Mouse (Mus musculus) liver, embryonic 11.5 days (tissue): ENCODE results near the gene Iqch. TPM values are rescaled to one million over a fixed set of nuclear protein-coding genes. Genes with fewer than 3 reads are reported as not detected.

Source experiments
- ATAC-seq: fragments of 200-750 bp; cut with Nextera tagmentation; replicated peaks from 2 replicates; pipeline ENCODE4 v1.8.0; 2017; ENCODE audit warnings: moderate number of reproducible peaks, mild to moderate bottlenecking, moderate TSS enrichment, moderate library complexity; ENCODE audit not compliant: low FRiP score
- DNase-seq: peaks from one replicate; pipeline ENCODE4 v3.0.0-alpha.2; 2017; ENCODE audit warnings: low spot score
- H3K27ac ChIP-seq: fragments of 300-500 bp; sonication (generic); 2 replicates; pipeline ENCODE4 v1.5.1; 2014; ENCODE audit warnings: mild to moderate bottlenecking, low read depth, low read length, control low read depth
- H3K27me3 ChIP-seq: fragments of 300-500 bp; sonication (generic); replicated peaks from 2 replicates; pipeline ENCODE4 v1.6.1; 2014; ENCODE audit warnings: low read length, mixed read lengths; ENCODE audit not compliant: control insufficient read depth, insufficient read depth
- H3K36me3 ChIP-seq: fragments of 300-500 bp; sonication (generic); 2 replicates; pipeline ENCODE4 v1.6.1; 2014; ENCODE audit warnings: mild to moderate bottlenecking, low read length, moderate library complexity, mixed read lengths; ENCODE audit not compliant: control insufficient read depth, insufficient read depth
- H3K4me1 ChIP-seq: fragments of 300-500 bp; sonication (generic); replicated peaks from 2 replicates; pipeline ENCODE4 v1.6.1; 2014; ENCODE audit warnings: low read length, mixed read lengths; ENCODE audit not compliant: control insufficient read depth, insufficient read depth
- H3K4me2 ChIP-seq: fragments of 300-500 bp; sonication (generic); 2 replicates; pipeline ENCODE4 v1.6.1; 2014; ENCODE audit warnings: mild to moderate bottlenecking, control low read depth, moderate library complexity
- H3K4me3 ChIP-seq: fragments of 300-500 bp; sonication (generic); 2 replicates; pipeline ENCODE4 v1.5.1; 2014; ENCODE audit warnings: low read depth, low read length, control low read depth
- H3K9ac ChIP-seq: fragments of 300-500 bp; sonication (generic); 2 replicates; pipeline ENCODE4 v1.6.1; 2014; ENCODE audit warnings: low read depth, low read length, control low read depth
- H3K9me3 ChIP-seq: fragments of 300-500 bp; sonication (generic); 2 replicates; pipeline ENCODE4 v1.6.1; 2016; ENCODE audit warnings: low read length, inconsistent platforms, mixed read lengths; ENCODE audit not compliant: control insufficient read depth
- WGBS: fragments of 180-500 bp; shearing (Covaris S2); extraction: QIAGEN DNeasy Blood & Tissue Kit; methylation state at CpG from one replicate; pipeline ENCODE4 v1.1.7; 2014; 5-methylcytosine and 5-hydroxymethylcytosine counted together
- polyA plus RNA-seq: library from polyadenylated mRNA; unstranded; fragments of >200 nt; fragmentation: Nextera tagmentation; extraction: Ambion mirVana; gene quantifications from 2 replicates; pipeline ENCODE4 v1.2.1, GENCODE M21; 2014

The Iqch gene
- polyA plus RNA-seq, 1 experiment from 2014 or later, result 0.05 TPM

- Histone ChIP-seq H3K27me3 (no peaks in the 10 kb centered on the region), H3K27ac (no peak overlapping the region), H3K9me3 (no peaks in the 10 kb centered on the region), H3K9ac (no peak overlapping the region), H3K4me1 (no peaks in the 10 kb centered on the region), H3K4me2 (no peak overlapping the region), H3K4me3 (no peak overlapping the region), H3K36me3 (peaks cover 10% of the 10 kb centered on the region)
- DNase-seq (no peak), ATAC-seq (no peak)
- 90% methylated on average over 4 of the region's 4 CpGs for WGBS
Observed at GRCm38 (mm10) chr9:63641983-63642646, 39.8 kb upstream of the Iqch start.

GRCm38 (mm10) chr9:63636113-63636512 is 33.8 kb upstream of the Iqch start:
- ATAC-seq (no peak), DNase-seq (no peak)
- no peak overlapping the region for H3K27ac ChIP-seq
- H3K27me3 ChIP-seq, result no peaks in the 10 kb centered on the region
- H3K36me3 ChIP-seq, result peaks cover 7% of the 10 kb centered on the region; the same call in 1 of the 2 replicates
- 80% methylated on average over 7 of the region's 7 CpGs for WGBS
- H3K9ac ChIP-seq, result no peak overlapping the region
- no peak overlapping the region for H3K4me2 ChIP-seq
- H3K4me3 ChIP-seq, result no peak overlapping the region
- H3K4me1 ChIP-seq, result no peaks in the 10 kb centered on the region
- H3K9me3 ChIP-seq, result no peaks in the 10 kb centered on the region

- no peaks in the 10 kb centered on the region for H3K4me1 ChIP-seq
- DNase-seq (no peak), ATAC-seq (no peak)
- H3K27ac ChIP-seq, result no peak overlapping the region
- no peak overlapping the region for H3K4me3 ChIP-seq
- H3K4me2 ChIP-seq, result no peak overlapping the region
- WGBS, result 82% methylated on average over 7 of the region's 7 CpGs
- no peak overlapping the region for H3K9ac ChIP-seq
- no peaks in the 10 kb centered on the region for H3K9me3 ChIP-seq
- peaks cover 7% of the 10 kb centered on the region; the same call in 1 of the 2 replicates for H3K36me3 ChIP-seq
- H3K27me3 ChIP-seq, result no peaks in the 10 kb centered on the region
Observed at GRCm38 (mm10) chr9:63633334-63633733, 31.0 kb upstream of the Iqch start.

- 84% methylated on average over 11 of the region's 11 CpGs for WGBS
- Histone ChIP-seq H3K9ac (no peak overlapping the region), H3K27me3 (no peaks in the 10 kb centered on the region), H3K27ac (no peak overlapping the region), H3K9me3 (no peaks in the 10 kb centered on the region), H3K4me2 (no peak overlapping the region), H3K4me1 (no peaks in the 10 kb centered on the region), H3K4me3 (no peak overlapping the region), H3K36me3 (peaks cover 7% of the 10 kb centered on the region; the same call in 1 of the 2 replicates)
- DNase-seq (no peak), ATAC-seq (no peak)
Observed at GRCm38 (mm10) chr9:63632924-63633323, 30.6 kb upstream of the Iqch start.

- no peak overlapping the region for H3K9ac ChIP-seq
- ATAC-seq (no peak), DNase-seq (no peak)
- peaks cover 7% of the 10 kb centered on the region; the same call in 1 of the 2 replicates for H3K36me3 ChIP-seq
- no peaks in the 10 kb centered on the region for H3K27me3 ChIP-seq
- H3K27ac ChIP-seq, result no peak overlapping the region
- no peak overlapping the region for H3K4me2 ChIP-seq
- H3K9me3 ChIP-seq, result no peaks in the 10 kb centered on the region
- WGBS, result 91% methylated on average over 4 of the region's 4 CpGs
- no peaks in the 10 kb centered on the region for H3K4me1 ChIP-seq
- no peak overlapping the region for H3K4me3 ChIP-seq
Observed at GRCm38 (mm10) chr9:63632045-63632444, 29.8 kb upstream of the Iqch start.

- DNase-seq (no peak), ATAC-seq (no peak)
- WGBS, result 89% methylated on average over 9 of the region's 9 CpGs
- H3K9me3 ChIP-seq, result no peaks in the 10 kb centered on the region
- H3K4me2 ChIP-seq, result no peak overlapping the region
- peaks cover 5% of the 10 kb centered on the region; the same call in 1 of the 2 replicates for H3K36me3 ChIP-seq
- no peaks in the 10 kb centered on the region for H3K4me1 ChIP-seq
- no peak overlapping the region for H3K27ac ChIP-seq
- H3K27me3 ChIP-seq, result no peaks in the 10 kb centered on the region
- H3K4me3 ChIP-seq, result no peak overlapping the region
- no peak overlapping the region for H3K9ac ChIP-seq
Observed at GRCm38 (mm10) chr9:63625090-63625756, 22.9 kb upstream of the Iqch start.

- Histone ChIP-seq H3K4me2 (no peak overlapping the region), H3K9me3 (no peaks in the 10 kb centered on the region), H3K4me3 (no peak overlapping the region), H3K36me3 (peaks cover 2% of the 10 kb centered on the region; the same call in 1 of the 2 replicates), H3K4me1 (no peaks in the 10 kb centered on the region), H3K27ac (no peak overlapping the region), H3K27me3 (no peaks in the 10 kb centered on the region), H3K9ac (no peak overlapping the region)
- WGBS, result 85% methylated on average over 15 of the region's 15 CpGs
- ATAC-seq (no peak), DNase-seq (no peak)
Observed at GRCm38 (mm10) chr9:63623895-63624569, 21.7 kb upstream of the Iqch start.

- Histone ChIP-seq H3K9me3 (no peaks in the 10 kb centered on the region), H3K4me3 (no peak overlapping the region), H3K36me3 (peaks cover 20% of the 10 kb centered on the region), H3K4me1 (peaks cover 5% of the 10 kb centered on the region; the same call in 1 of the 2 replicates), H3K4me2 (no peak overlapping the region), H3K27me3 (no peaks in the 10 kb centered on the region), H3K9ac (no peak overlapping the region), H3K27ac (no peak overlapping the region)
- 93% methylated on average over 2 of the region's 2 CpGs for WGBS
- no peak for DNase-seq
- no peak for ATAC-seq
Observed at GRCm38 (mm10) chr9:63617967-63618366, 15.7 kb upstream of the Iqch start.
